Mouse (Mus musculus): ENCODE results near the gene Trim50.

Gene Trim50

GRCm38 (mm10) chr5:135352995-135353394 is at the start of gene Trim50:
Trim50 (plus strand) TSS chr5:135353295.
- no peak for DNase-seq (ENCODE audit: low read depth, low spot score)

- DNase-seq (ENCODE audit: low read depth, low spot score): no peak
These were observed 46.7 kb upstream of the Trim50 start for GRCm38 (mm10) chr5:135306321-135306965.

DNA sequence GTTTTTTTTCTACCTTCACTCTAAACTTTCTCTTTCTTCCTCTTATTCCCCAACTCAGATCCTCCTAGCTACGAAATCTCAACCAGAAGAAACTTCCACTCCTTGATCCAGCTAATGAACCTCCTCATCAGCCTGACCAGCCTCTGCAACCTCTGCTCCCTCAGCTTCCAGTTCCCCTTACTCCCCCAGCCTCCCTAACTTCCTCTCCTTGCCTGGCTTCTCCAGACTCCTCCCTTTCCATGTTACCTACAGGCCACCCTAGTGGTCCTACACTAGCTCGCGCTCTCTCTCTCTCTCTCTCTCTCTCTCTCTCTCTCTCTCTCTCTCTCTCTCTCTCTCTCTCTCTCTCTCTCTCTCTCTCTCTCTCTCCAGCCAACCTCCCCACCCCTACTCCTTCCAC is 36.9 kb upstream of the Trim50 start:
- DNase-seq (ENCODE audit: low read depth, low spot score): no peak

GRCm38 (mm10) chr5:135319856-135320255 is 33.2 kb upstream of the Trim50 start:
- peak; percentile 9 for DNase-seq (ENCODE audit: low read depth, low spot score)

DNA sequence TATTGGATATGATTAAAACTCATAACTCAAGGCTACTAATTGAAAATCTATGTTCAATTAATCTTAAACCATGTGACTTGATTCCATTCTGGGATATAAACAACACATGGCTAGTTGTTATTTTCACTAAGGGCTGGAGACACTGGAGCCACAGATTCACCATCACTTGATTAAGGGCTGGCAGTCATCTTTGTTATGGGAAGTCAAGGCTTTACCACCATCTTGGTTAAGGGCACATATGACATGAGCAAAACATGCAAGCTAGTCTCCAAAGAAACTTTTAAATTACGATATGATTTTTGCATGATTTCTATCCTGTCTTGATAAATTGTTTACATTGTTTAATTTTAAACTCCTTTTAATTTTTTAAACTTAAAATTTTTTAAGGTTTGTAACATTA is 30.9 kb upstream of the Trim50 start:
- no peak for DNase-seq (ENCODE audit: low read depth, low spot score)

- DNase-seq (ENCODE audit: low read depth, low spot score): no peak
These were observed 26.9 kb upstream of the Trim50 start for GRCm38 (mm10) chr5:135326121-135326659.

DNA sequence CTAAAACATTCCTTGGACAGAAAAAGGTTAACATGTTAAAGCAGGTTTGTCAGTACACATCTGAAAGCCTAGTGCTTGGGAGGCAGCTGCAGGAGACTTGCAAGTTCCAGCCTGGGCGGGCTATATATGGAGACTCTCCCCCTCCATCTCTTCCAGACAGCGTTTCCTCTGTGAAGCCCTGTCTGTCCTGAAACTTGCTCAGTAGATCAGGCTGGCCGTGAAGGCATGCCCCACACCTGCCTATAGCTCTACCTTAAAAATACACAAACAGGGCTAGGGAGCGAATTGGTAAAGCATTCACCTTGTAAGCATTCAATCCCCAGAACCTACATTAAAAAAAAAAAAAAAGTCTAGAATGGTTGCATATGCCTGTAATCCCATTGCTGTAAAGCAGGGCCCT is 23.6 kb upstream of the Trim50 start:
- no peak for DNase-seq (ENCODE audit: low read depth, low spot score)

- DNase-seq (ENCODE audit: low read depth, low spot score): no peak
These were observed 22.9 kb upstream of the Trim50 start for GRCm38 (mm10) chr5:135330201-135330600.

DNA sequence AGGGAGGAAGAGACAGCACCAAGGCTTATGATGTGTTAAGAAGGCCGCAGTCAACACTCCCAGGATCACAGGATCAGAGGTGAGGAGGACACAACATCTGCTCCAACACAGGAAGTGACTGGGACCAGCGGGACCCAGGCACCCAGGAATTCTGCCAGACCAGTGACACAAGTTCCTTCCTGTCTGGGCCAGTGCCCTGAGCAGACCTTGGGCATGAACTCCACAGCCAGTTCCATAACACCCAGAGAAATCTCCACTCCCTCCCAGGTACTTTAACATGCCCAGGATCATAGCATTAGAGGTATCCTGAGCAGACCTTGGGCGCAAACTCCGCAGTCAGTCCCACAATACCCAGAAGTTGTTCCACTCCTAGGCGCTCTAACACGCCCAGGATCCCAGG is 21.9 kb upstream of the Trim50 start:
- DNase-seq (ENCODE audit: low read depth, low spot score): no peak

DNA sequence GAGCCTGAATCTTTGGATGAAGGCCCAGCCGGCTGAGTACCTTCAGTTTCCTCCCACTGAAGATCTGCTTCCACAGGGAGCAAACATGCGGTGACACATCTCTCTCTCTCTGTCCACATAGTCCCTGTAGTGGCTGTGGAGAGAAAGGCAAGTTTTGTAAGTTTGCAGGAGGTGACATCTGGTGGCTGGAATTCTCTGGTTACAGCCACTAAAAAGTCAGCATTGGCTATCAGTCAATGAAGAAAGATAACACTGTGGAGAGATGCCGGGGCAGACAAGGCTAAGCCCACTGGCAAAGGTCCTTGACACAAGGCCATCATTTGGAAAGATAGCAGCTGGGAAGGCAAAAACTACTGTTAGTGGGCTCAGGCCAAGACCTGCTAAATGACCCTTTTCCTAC is 15.5 kb upstream of the Trim50 start:
- peak; percentile 16 for DNase-seq (ENCODE audit: low read depth, low spot score)

- no peak for DNase-seq (ENCODE audit: low read depth, low spot score)
These were observed 7.1 kb upstream of the Trim50 start for GRCm38 (mm10) chr5:135345989-135346388.

DNA sequence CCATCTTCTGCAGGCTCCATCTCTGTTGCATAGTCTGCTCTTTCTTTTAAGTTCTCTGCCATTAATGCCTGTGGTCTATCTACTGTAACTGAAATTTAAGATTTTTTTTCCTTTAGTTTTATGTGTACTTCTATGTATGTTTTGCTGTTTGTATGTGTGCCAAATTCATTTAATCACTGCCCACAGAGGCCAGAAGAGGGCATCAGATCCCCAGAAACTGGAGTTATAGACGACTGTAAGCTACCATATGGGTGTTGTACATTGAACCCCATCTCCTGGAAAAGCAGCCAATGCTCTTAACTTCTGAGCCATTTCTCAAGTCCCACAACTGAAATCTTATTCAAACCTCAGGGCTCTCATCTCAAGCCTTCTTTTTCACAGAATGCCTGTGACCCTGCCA is 6.7 kb upstream of the Trim50 start:
- DNase-seq (ENCODE audit: low read depth, low spot score): peak; percentile 34

DNA sequence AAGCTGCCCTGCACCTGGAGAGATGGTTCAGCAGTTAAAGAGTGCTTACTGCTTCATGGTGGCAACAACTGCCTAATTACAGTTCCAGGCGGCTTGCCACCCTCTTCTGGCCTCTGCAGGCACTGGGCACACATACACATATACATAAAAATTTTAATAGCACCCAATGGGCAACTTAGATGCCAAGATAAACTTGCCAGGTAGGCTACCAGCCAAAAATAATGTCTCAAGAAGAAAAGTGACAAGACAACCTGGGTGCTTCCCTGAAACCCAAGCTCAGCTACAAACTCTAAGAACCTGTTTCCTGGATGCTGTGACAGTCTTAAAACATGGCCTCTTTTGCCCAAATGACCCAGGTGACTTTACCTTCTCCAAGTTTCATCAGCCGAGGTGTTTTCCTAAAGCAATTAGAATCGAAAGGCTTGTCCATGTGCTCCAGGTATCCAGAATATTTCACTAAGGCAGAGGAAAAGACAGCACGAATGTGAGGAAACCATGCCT is 5.5 kb upstream of the Trim50 start:
- DNase-seq (ENCODE audit: low read depth, low spot score): no peak

GRCm38 (mm10) chr5:135349862-135350261 is 3.2 kb upstream of the Trim50 start, which contains the start of gene Fkbp6:
Fkbp6 (minus strand) TSS chr5:135350044.
- no peak for DNase-seq (ENCODE audit: low read depth, low spot score)

GRCm38 (mm10) chr5:135351606-135352005 is 1.5 kb upstream of the Trim50 start:
- no peak for DNase-seq (ENCODE audit: low read depth, low spot score)

DNA sequence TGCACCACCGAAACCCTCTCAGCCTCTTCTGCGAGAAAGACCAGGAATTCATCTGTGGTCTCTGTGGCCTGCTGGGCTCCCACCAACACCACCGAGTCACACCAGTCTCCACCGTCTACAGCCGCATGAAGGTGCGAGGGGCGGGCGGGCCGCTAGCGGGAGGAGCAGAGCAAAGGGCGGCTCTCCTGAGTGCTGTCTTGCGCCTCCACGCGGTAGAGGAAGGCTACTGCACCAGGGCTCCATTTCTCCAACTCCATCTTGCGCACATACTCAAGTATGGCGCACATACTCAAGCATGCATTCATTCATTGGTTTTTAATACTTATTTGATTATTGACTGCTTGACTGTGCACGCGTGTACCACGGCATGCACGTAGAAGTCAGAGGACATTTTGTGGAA is 469 bp downstream of the Trim50 start:
- no peak for DNase-seq (ENCODE audit: low read depth, low spot score)

- no peak for DNase-seq (ENCODE audit: low read depth, low spot score)
These were observed 3.0 kb downstream of the Trim50 start for GRCm38 (mm10) chr5:135356090-135356489.

- DNase-seq (ENCODE audit: low read depth, low spot score): peak; percentile 39
These were observed 4.5 kb downstream of the Trim50 start for GRCm38 (mm10) chr5:135357556-135357955.

- no peak for DNase-seq (ENCODE audit: low read depth, low spot score)
These were observed 6.7 kb downstream of the Trim50 start for GRCm38 (mm10) chr5:135359772-135360171.

DNA sequence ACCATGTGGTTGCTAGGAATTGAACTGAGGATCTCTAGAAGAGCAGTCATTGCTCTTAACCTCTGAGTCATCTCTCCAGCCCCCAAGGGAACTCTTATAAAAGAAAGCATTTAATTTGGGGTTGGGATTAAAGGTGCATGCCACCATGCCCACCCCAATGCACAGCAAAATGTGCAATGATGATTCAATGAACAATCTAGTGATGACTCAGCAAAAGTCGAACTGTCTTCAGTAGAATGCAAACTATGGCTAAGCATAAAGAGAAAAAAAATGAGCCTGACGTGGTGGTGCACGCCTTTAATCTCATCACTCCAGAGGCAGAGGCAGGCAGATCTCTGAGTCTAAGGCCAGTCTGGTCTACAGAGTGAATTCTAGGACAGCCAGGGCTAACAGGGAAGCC is 9.5 kb downstream of the Trim50 start:
- peak; percentile 28 for DNase-seq (ENCODE audit: low read depth, low spot score)

- DNase-seq (ENCODE audit: low read depth, low spot score): peak; percentile 31
These were observed 10.4 kb downstream of the Trim50 start for GRCm38 (mm10) chr5:135363540-135363939.

DNA sequence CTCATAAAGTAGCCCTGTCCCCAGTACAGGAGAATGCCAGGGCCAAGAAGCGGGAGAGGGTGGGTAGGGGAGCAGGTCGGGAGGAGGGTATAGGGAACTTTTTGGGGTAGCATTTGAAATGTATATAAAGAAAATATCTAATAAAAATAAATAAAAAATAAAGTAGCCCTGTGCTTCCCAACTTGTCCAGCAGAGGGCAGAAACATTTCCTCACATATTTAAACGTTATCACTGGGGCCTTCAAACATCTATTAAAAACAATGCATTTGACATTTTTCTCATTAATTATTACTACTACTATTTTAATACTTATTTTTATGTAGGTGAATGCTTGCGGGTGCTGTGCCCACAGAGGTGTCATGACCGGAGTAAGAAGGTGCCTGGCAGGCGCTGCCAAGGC is 14.7 kb downstream of the Trim50 start:
- peak; percentile 65 for DNase-seq (ENCODE audit: low read depth, low spot score)

DNA sequence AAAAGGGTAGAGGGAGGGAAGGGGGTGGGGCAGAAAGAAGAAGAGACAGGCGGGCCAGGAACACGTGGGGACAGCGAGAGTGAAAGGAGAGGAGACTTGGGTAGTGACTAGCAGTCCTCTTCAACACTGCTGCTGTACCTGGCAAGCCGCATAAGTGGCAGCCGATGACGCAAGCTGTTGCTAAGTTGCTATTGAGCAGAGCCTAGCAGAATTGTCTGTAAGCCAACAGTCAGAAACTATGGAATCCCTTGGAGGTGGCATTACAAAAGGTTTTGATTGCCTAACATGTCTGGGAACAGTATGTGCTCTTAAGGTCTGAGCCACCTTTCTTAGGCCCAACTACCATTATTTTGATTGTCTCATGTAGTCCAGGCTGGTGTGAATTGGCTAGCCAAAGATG is 15.2 kb downstream of the Trim50 start:
- DNase-seq (ENCODE audit: low read depth, low spot score): no peak

DNA sequence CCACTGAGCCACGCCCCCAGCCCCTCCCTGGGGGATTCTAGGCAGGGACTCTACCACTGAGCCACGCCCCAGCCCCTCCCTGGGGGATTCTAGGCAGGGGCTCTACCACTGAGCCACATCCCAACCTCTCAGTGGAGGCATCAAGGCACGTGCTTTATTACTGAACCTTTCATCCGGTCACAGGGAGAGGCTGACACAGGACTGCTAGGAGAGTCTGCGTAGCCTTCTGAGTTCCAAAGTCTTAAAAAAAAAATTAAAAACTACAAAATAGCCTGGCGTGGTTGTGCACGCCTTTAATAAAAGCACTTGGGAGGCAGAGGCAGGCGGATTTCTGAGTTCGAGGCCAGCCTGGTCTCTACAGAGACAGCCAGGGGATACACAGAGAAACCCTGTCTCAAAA is 16.1 kb downstream of the Trim50 start:
- peak; percentile 38 for DNase-seq (ENCODE audit: low read depth, low spot score)
